Mouse (Mus musculus) embryonic facial prominence, embryonic 10.5 days (tissue): Measurements from ENCODE around the gene Vmn1r40. TPM values are rescaled to one million over a fixed set of nuclear protein-coding genes. Genes with fewer than 3 reads are reported as not detected.

Experiments used
- DNase-seq: peaks from one replicate; pipeline ENCODE4 v3.0.0-alpha.2; 2017; ENCODE audit warnings: low spot score
- H3K27ac ChIP-seq: fragments of 300-500 bp; sonication (generic); replicated peaks from 2 replicates; pipeline ENCODE4 v1.5.1; 2016; ENCODE audit warnings: mild to moderate bottlenecking
- H3K27me3 ChIP-seq: fragments of 300-500 bp; sonication (generic); replicated peaks from 2 replicates; pipeline ENCODE4 v1.6.1; 2016; ENCODE audit warnings: low read depth, mild to moderate bottlenecking; ENCODE audit not compliant: poor library complexity, severe bottlenecking
- H3K36me3 ChIP-seq: fragments of 300-500 bp; sonication (generic); replicated peaks from 2 replicates; pipeline ENCODE4 v1.6.1; 2016; ENCODE audit warnings: mild to moderate bottlenecking, moderate library complexity
- H3K4me1 ChIP-seq: fragments of 300-500 bp; sonication (generic); 2 replicates; pipeline ENCODE4 v1.6.1; 2016
- H3K4me3 ChIP-seq: fragments of 300-500 bp; sonication (generic); 2 replicates; pipeline ENCODE4 v1.5.1; 2016; ENCODE audit warnings: mild to moderate bottlenecking, moderate library complexity
- H3K9me3 ChIP-seq: fragments of 300-500 bp; sonication (generic); 2 replicates; pipeline ENCODE4 v1.6.1; 2016; ENCODE audit warnings: mild to moderate bottlenecking
- WGBS: fragments of 180-500 bp; shearing (Covaris S2); methylation state at CpG from one replicate; pipeline ENCODE4 v1.1.7; 2016; 5-methylcytosine and 5-hydroxymethylcytosine counted together
- polyA plus RNA-seq: library from polyadenylated mRNA; unstranded; fragments of >200 nt; fragmentation: Nextera tagmentation; extraction: Ambion mirVana; gene quantifications from 2 replicates; pipeline ENCODE4 v1.2.1, GENCODE M21; 2016

Vmn1r40 gene
- polyA plus RNA-seq, 1 experiment from 2014 or later: not detected

DNA sequence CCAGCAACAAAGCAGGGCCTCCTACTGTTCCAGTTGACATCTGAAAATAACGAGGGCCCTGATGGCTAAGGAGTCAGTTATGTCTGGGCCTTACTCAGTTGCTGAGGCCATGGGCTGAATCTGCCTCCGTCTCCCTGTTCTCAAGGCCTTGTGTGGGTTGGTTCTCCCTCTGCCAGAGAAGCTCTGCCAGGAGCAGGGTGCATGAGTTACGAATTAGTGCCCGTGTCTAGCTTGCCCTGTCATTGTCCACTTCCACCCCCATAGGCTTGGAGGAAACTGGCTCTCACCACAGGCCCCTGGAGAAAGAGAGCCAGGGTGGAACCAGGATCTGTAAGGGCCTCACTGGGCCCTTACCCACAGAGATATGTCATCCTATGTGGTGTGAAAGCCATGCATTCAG, 28.8 kb upstream of the Vmn1r40 start:
- Histone ChIP-seq H3K36me3 (peaks cover 6% of the 10 kb centered on the region), H3K27me3 (no peaks in the 10 kb centered on the region), H3K4me1 (no peaks in the 10 kb centered on the region), H3K4me3 (no peak overlapping the region), H3K9me3 (no peaks in the 10 kb centered on the region), H3K27ac (no peak overlapping the region)
- WGBS: 69% methylated on average over 4 of the region's 4 CpGs
- DNase-seq: no peak

DNA sequence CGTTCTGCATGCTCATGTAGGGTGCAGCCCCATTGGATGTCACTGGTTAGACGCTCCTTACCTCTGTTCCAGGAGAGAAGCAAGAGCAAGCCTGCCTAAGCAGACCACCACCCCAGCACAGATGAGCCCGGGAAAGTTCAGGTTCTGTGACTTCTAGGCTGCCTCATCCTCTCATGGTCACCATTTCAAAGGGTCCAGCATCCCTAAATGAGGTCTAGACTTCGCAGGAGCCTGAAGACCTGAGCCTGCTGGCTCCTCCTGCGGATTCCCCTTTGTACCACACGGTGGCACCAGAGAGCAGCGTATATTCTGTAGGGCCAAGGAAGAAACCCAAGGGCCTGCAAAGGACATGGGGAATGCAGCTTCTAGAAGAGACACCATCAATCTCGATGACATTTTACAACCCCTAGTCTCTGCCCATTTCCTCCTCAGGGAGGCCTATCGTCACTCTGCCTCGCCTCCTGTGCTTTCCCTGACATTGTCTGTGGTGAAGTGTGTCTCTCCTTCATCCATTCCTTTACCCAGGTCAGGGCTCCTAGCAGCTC, 28.0 kb upstream of the Vmn1r40 start:
- Histone ChIP-seq H3K36me3 (peaks cover 6% of the 10 kb centered on the region), H3K9me3 (no peaks in the 10 kb centered on the region), H3K27ac (no peak overlapping the region), H3K27me3 (no peaks in the 10 kb centered on the region), H3K4me3 (no peak overlapping the region), H3K4me1 (no peaks in the 10 kb centered on the region)
- DNase-seq: peak; percentile 78
- 23% methylated on average over 10 of the region's 10 CpGs for WGBS

DNA sequence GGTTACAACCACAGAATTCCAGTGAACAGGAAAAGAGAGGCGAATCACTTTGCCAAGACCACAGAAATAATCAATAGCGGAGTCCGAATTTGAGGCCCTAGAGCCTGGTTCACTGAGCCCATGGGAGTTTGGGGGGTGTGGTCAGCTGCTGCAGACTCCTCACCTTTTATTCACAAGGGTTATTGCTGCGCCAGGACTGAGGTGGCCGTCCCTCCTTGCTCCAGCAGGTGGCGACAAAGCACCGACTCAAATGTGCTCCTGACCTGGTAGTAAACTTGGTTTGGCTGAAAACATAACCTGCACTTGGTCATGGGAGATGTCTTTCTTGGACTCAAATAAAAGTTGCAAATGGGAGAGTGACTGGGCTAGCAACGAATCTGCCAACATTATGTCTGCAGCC, 27.2 kb upstream of the Vmn1r40 start:
- DNase-seq: peak; percentile 84
- Histone ChIP-seq H3K9me3 (no peaks in the 10 kb centered on the region), H3K27me3 (no peaks in the 10 kb centered on the region), H3K4me3 (no peak overlapping the region), H3K27ac (no peak overlapping the region), H3K36me3 (peaks cover 6% of the 10 kb centered on the region), H3K4me1 (no peaks in the 10 kb centered on the region)
- WGBS: 5% methylated on average over 8 of the region's 8 CpGs

DNA sequence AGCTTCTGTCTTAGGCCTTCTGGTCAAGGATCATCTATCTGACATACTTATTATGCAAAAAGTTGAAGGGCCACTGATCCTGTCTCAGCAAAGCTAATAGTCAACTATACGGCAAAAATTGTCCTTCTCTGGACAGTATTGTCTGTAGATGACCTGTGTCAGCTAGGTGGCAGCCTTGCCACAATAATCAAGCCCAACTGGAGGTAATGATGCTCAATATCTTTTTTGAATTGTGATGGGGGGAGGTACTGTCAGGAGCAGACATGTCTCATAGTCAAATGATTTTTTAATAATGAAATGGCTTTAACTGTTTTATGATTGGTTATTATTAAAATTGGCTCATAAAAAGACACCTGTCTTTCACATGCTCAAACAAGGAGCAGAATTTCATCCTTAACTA, 23.1 kb upstream of the Vmn1r40 start:
- 72% methylated on average over 1 of the region's 1 CpGs for WGBS
- Histone ChIP-seq H3K4me1 (no peaks in the 10 kb centered on the region), H3K27ac (no peak overlapping the region), H3K9me3 (no peaks in the 10 kb centered on the region), H3K27me3 (no peaks in the 10 kb centered on the region), H3K36me3 (no peaks in the 10 kb centered on the region), H3K4me3 (no peak overlapping the region)
- no peak for DNase-seq

DNA sequence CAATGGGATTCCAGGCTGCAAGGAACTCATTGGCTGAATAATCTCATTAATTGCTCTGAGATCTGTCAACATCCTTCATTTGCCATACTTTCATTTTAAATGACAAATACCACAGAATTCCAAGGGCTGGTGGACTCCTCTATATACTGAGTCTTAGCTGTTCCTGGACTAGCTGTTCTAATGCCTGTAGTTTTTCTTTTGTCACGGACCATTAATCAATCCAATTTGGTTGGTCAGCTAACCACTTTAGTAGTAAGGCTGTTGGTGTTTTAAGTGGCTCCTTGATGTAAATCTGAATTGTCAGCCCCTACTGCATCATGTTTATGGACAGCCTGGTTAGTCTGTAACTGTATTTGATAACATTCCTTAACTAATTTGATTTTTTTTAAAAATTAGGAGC, 20.2 kb upstream of the Vmn1r40 start:
- H3K9me3 ChIP-seq: no peaks in the 10 kb centered on the region
- no peak overlapping the region for H3K27ac ChIP-seq
- H3K27me3 ChIP-seq: no peaks in the 10 kb centered on the region
- no peaks in the 10 kb centered on the region for H3K36me3 ChIP-seq
- H3K4me3 ChIP-seq: no peak overlapping the region
- no peak for DNase-seq
- H3K4me1 ChIP-seq: no peaks in the 10 kb centered on the region
- WGBS: 70% methylated on average over 1 of the region's 1 CpGs

DNA sequence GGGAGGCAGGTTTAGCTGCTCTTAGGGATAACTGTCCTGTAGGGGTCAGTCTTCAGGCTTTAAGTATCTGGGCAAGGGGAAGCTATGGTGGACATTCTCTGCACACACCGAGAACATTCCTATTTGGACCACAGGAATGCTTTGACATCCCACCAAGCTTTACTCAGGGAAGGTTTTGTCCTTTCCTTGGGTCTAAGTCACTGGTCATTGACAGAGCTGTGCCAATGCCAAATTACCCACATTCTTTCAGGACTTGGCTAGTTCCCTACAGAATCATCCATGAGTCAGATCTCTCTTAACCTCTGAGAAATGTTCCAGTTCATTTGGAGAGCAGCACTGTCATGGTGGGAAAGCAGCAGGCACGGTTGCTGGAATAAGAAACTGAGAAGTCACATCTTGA, 716 bp upstream of the Vmn1r40 start:
- WGBS: 84% methylated on average over 2 of the region's 2 CpGs
- DNase-seq: no peak

DNA sequence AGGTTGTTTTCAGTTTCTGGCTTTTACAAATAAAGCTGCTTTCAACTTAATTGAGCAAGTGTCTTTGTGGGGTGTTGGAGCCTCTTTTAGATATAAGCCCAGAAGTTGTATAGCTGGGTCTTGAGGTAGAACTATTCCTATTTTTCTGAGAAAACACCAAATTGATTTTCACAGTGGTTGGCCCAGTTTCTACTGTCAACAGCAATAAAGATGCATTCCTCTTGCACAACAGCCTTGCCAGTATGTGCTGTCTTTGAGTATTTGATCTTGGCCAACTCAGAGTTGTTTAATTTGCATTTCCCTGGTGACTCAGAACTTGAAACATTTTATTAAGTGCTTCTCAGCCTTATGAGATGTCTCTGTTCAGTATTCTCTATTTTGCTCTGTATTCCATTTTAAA, 10.7 kb downstream of the Vmn1r40 start:
- H3K4me1 ChIP-seq: no peaks in the 10 kb centered on the region
- no peak overlapping the region for H3K4me3 ChIP-seq
- DNase-seq: no peak
- no peaks in the 10 kb centered on the region for H3K9me3 ChIP-seq
- no peaks in the 10 kb centered on the region for H3K27me3 ChIP-seq
- H3K36me3 ChIP-seq: no peaks in the 10 kb centered on the region
- H3K27ac ChIP-seq: no peak overlapping the region

More for the DNA sequence above, 716 bp upstream of the Vmn1r40 start:
- H3K4me1 ChIP-seq: no peaks in the 10 kb centered on the region
- no peaks in the 10 kb centered on the region for H3K27me3 ChIP-seq
- no peak overlapping the region for H3K4me3 ChIP-seq
- H3K27ac ChIP-seq: no peak overlapping the region
- no peaks in the 10 kb centered on the region; the same call in 1 of the 2 replicates for H3K9me3 ChIP-seq
- no peaks in the 10 kb centered on the region for H3K36me3 ChIP-seq

DNA sequence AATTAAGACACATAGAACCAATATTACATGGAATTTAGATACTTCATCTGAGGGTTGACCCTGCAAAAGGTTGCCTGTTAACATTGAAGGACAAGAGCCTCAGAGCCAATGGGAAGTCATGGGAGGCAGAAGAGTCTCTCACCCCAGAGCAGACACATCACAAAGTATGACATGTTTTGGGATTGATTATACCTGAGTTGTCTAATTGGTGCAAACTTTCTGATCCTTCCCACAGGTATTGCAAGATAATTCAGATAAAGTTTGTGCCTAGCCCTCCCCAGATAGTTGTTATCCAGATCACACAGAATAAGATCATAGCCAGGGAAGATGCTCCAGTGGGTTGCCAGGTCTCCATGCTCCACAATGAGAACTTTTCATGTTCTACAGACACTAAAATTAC, 33.1 kb downstream of the Vmn1r40 start, which contains the start of gene Vmn1r41:
Vmn1r41 (plus strand) TSS at position 301 of the 400 bp plus-strand sequence.
- H3K27me3 ChIP-seq: no peaks in the 10 kb centered on the region
- no peak for DNase-seq
- no peak within 1 kb of the TSS for H3K27ac ChIP-seq
- H3K9me3 ChIP-seq: peaks cover 9% of the 10 kb centered on the region; the same call in 1 of the 2 replicates
- H3K4me3 ChIP-seq: no peak within 1 kb of the TSS
- H3K36me3 ChIP-seq: no peaks in the 10 kb centered on the region
- no peaks in the 10 kb centered on the region for H3K4me1 ChIP-seq

DNA sequence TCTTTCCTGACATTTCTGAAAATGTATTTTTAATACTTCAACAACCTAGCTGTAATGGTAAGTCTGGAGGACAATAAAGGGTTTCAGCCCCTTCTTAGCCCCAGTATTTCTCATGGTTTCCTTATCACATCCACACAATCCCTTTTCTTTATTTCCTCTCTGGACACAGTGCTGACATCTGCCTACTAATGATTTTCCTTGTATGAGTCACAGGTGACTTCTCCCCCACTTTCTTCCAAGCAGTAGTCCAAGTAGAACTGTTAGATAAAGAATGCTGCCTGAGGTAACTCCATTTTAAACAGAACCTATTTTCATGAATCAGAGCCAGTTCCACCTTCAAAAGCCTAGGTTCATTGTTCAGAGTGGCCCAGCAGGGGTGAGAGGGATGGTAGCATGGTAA, 35.5 kb downstream of the Vmn1r40 start:
- DNase-seq: no peak
- H3K27me3 ChIP-seq: no peaks in the 10 kb centered on the region
- H3K4me1 ChIP-seq: no peaks in the 10 kb centered on the region

More for the DNA sequence above, 35.5 kb downstream of the Vmn1r40 start:
- Histone ChIP-seq H3K27ac (no peak overlapping the region), H3K36me3 (no peaks in the 10 kb centered on the region), H3K4me3 (no peak overlapping the region), H3K9me3 (peaks cover 9% of the 10 kb centered on the region; the same call in 1 of the 2 replicates)

Other genes with a start within 250 kb of the Vmn1r40 start
- gene Chchd6, start 111.9 kb upstream of the Vmn1r40 start, polyA plus RNA-seq: 66.8 and 74.1 TPM in 2 replicates
- 9.2 and 9.8 TPM in 2 replicates for gene Txnrd3, start 63.6 kb upstream of the Vmn1r40 start, polyA plus RNA-seq
- not detected in 2 replicates for gene Vmn1r41, start 33.2 kb downstream of the Vmn1r40 start, polyA plus RNA-seq
- not detected in 2 replicates for gene Vmn1r42, start 168.9 kb downstream of the Vmn1r40 start, polyA plus RNA-seq
- gene Vmn1r43, start 168.9 kb downstream of the Vmn1r40 start, polyA plus RNA-seq: not detected in 2 replicates
- gene Vmn1r44, start 176.1 kb downstream of the Vmn1r40 start, polyA plus RNA-seq: not detected in 2 replicates
- gene Vmn1r45, start 233.1 kb downstream of the Vmn1r40 start, polyA plus RNA-seq: not detected in 2 replicates